Mouse (Mus musculus) heart, embryonic 10.5 days (tissue): ENCODE data around the gene Ccar1. TPM values are rescaled to one million over a fixed set of nuclear protein-coding genes. Genes with fewer than 3 reads are reported as not detected.

ENCODE experiments used
- DNase-seq: peaks from one replicate; pipeline ENCODE4 v3.0.0-alpha.2; 2017; ENCODE audit warnings: low spot score
- H3K27ac ChIP-seq: fragments of 300-500 bp; sonication (generic); 2 replicates; pipeline ENCODE4 v1.5.1; 2016; ENCODE audit warnings: mild to moderate bottlenecking
- H3K27me3 ChIP-seq: fragments of 300-500 bp; sonication (generic); 2 replicates; pipeline ENCODE4 v1.6.1; 2016; ENCODE audit warnings: mild to moderate bottlenecking; ENCODE audit not compliant: poor library complexity, insufficient read depth, severe bottlenecking
- H3K36me3 ChIP-seq: fragments of 300-500 bp; sonication (generic); 2 replicates; pipeline ENCODE4 v1.6.1; 2016; ENCODE audit warnings: mild to moderate bottlenecking, moderate library complexity
- H3K4me1 ChIP-seq: fragments of 300-500 bp; sonication (generic); 2 replicates; pipeline ENCODE4 v1.6.1; 2016; ENCODE audit warnings: mild to moderate bottlenecking
- H3K4me3 ChIP-seq: fragments of 300-500 bp; sonication (generic); 2 replicates; pipeline ENCODE4 v1.5.1; 2016; ENCODE audit warnings: mild to moderate bottlenecking, moderate library complexity
- H3K9me3 ChIP-seq: fragments of 300-500 bp; sonication (generic); 2 replicates; pipeline ENCODE4 v1.6.1; 2016; ENCODE audit warnings: mild to moderate bottlenecking, moderate library complexity
- WGBS: fragments of 180-500 bp; shearing (Covaris S2); methylation state at CpG from one replicate; pipeline ENCODE4 v1.1.7; 2016; 5-methylcytosine and 5-hydroxymethylcytosine counted together
- polyA plus RNA-seq: library from polyadenylated mRNA; unstranded; fragments of >200 nt; fragmentation: Nextera tagmentation; extraction: Ambion mirVana; gene quantifications from 2 replicates; pipeline ENCODE4 v1.2.1, GENCODE M21; 2016

Ccar1 gene
- 106 and 127 TPM in 2 replicates for polyA plus RNA-seq

DNA sequence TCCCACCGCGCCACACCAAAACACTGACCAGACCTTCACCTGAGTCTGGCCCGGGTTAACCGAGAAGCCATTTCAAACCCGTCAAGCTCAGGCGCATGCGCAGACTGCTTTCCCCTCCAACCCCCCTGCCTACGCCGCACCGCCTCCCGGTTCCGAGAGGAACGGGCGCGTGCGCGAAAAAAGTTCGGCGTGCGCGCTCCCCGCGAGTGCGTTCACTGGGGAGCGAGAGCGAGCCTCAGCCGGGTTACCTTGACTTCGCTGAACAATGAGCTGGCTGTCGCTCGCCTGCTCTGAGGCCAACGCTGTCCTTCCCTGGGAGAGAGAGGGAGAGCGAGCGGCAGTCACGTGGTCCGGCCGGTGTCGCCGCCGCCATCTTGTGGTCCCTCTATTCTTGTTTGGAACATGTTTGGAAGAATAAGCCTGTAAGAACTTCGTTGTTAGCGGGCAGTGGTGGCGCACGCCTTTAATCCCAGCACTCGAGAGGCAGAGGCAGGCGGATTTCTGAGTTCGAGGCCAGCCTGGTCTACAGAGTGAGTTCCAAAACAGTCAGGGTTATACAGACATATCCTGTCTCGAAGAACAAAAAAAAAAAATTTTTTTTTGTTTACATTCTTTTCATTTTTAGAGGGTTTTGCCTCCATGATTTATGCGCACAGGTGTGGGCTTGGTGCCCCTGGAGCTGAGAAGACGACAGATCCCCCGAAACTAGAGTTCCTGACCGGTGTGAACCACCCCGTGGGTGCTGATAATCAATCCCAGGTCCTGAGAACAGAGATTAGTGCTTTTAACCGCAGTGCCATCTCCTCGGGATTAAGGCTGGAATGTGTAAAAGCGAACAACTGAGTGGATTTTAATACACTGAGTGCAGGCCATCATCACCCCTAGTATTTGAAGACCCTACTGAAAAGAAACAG, at the start of gene Ccar1:
Ccar1 (minus strand) TSS at position 110 of the 914 bp plus-strand sequence.
- 2% methylated on average over 55 of the region's 55 CpGs for WGBS
- no peaks in the 10 kb centered on the region for H3K9me3 ChIP-seq

DNA sequence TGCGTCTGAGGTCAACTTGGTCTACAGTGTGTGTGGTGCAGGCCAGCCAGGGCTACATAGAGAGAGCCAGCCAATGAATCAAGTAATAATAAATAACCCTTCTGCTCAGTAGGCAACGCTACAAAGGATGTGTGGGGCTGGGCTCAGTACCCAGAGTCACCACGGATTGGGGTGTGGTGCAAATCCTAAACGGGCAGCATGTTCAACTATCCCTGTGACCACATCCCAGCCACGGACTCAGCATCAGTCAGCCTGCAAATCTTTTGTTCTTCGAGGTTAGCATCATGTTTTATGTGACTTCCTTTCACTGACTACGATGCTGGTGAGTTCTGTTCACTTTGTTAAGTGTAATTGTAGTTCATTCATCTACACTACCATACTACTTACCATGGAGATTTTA, 48.6 kb upstream of the Ccar1 start:
- no peak overlapping the region for H3K27ac ChIP-seq
- H3K36me3 ChIP-seq: peaks cover 36% of the 10 kb centered on the region
- H3K27me3 ChIP-seq: no peaks in the 10 kb centered on the region
- no peak overlapping the region for H3K4me3 ChIP-seq
- H3K9me3 ChIP-seq: no peaks in the 10 kb centered on the region
- H3K4me1 ChIP-seq: peaks cover 18% of the 10 kb centered on the region; the same call in 1 of the 2 replicates
- WGBS: 89% methylated on average over 7 of the region's 7 CpGs
- no peak for DNase-seq

More for the DNA sequence above, at the start of gene Ccar1:
- Histone ChIP-seq H3K36me3 (peaks cover 33% of the 10 kb centered on the region), H3K4me1 (peaks cover 6% of the 10 kb centered on the region; the same call in 1 of the 2 replicates), H3K27ac (peak within 1 kb of the TSS; percentile 98), H3K27me3 (no peaks in the 10 kb centered on the region), H3K4me3 (peak within 1 kb of the TSS; percentile 97)
- peak; percentile 98 for DNase-seq

DNA sequence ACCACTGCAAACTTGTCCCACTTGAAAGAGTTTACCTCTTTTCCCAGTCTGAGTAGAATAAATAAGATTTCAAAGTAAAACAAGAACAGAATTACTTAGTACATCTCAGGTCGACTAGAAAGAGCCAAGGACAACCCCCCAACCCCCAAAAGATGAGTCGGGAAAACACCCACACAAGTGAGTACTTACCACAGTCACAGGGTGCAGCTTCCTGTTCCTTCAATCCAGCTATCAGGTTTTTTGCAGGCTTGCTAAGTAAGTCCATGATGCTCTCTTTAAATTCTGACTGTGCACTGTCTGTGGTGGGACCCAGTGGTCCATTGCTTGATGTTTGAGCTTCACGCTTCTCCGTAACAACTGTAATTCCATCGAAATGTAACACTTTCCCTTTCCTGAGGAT, 45.9 kb upstream of the Ccar1 start:
- WGBS: 85% methylated on average over 5 of the region's 5 CpGs
- no peak for DNase-seq
- H3K36me3 ChIP-seq: peaks cover 48% of the 10 kb centered on the region

DNA sequence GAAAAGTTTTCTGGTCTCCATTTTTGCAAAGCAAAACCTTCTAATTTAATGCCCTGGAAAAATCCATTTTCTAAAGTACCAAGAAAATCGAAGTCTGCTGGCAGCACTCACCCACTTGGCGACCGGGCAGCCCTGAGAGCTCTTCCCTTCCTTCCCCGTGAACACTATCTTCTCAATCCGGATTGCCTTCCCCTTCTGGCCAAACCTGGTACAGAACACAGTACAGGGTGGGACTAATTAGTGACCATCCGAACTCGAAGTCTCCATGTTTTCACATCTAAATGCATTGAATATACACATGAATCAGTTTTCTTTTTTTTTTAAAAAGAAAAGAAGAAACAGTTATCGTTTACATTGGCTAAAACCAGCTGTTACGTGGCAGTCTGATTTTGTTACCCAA, 40.7 kb upstream of the Ccar1 start:
- 82% methylated on average over 9 of the region's 9 CpGs for WGBS
- H3K36me3 ChIP-seq: peaks cover 52% of the 10 kb centered on the region
- H3K27ac ChIP-seq: no peak overlapping the region
- H3K4me3 ChIP-seq: no peak overlapping the region
- DNase-seq: no peak
- H3K4me1 ChIP-seq: no peaks in the 10 kb centered on the region
- no peaks in the 10 kb centered on the region for H3K9me3 ChIP-seq
- no peaks in the 10 kb centered on the region for H3K27me3 ChIP-seq

More for the DNA sequence above, 45.9 kb upstream of the Ccar1 start:
- H3K4me3 ChIP-seq: no peak overlapping the region
- H3K9me3 ChIP-seq: no peaks in the 10 kb centered on the region
- peaks cover 3% of the 10 kb centered on the region; the same call in 1 of the 2 replicates for H3K4me1 ChIP-seq
- H3K27ac ChIP-seq: no peak overlapping the region
- H3K27me3 ChIP-seq: no peaks in the 10 kb centered on the region

DNA sequence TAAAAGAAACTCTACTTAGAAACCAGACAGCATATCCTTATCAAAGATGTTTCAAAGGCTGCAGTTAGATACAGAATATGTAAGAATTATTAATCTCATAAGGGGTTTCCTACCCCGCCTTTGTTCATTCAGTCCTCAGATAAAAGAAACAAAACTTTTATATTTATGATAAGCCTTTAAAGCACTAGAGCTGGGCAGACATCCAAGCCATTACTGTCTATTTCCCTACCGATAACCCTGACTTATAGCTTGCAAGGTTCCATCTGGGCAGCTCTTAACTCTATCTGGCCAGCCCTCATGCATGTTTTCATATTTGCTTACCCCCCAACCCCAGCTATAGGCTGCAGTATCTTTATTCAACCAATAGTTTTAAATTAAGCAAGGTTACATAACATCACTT, 39.5 kb upstream of the Ccar1 start:
- DNase-seq: no peak
- H3K9me3 ChIP-seq: no peaks in the 10 kb centered on the region
- 83% methylated on average over 2 of the region's 2 CpGs for WGBS
- H3K4me3 ChIP-seq: no peak overlapping the region
- no peaks in the 10 kb centered on the region for H3K4me1 ChIP-seq
- no peaks in the 10 kb centered on the region for H3K27me3 ChIP-seq
- H3K36me3 ChIP-seq: peaks cover 48% of the 10 kb centered on the region; the same call in 1 of the 2 replicates
- no peak overlapping the region for H3K27ac ChIP-seq

DNA sequence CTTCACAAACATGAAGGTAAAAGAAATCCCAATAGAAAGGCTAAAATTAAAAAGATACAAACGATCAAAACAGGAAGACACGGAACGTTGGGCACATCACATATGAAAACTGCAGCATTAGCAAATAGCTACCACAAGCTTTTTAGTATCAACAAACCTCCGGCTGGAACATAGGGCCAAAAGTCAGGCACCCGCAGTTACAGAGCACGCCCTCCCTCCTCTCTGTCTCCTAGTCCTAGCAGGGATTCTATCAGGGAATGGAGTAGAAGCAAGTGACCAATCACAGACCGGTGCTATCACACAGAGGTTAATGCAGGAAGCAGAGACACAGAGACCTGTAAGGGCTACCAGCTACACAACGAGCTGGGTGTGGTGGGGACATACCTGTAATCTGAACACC, 32.4 kb upstream of the Ccar1 start:
- no peak for DNase-seq
- Histone ChIP-seq H3K27me3 (no peaks in the 10 kb centered on the region), H3K4me3 (no peak overlapping the region), H3K9me3 (no peaks in the 10 kb centered on the region), H3K4me1 (no peaks in the 10 kb centered on the region), H3K36me3 (peaks cover 39% of the 10 kb centered on the region), H3K27ac (no peak overlapping the region)
- WGBS: 85% methylated on average over 8 of the region's 8 CpGs

DNA sequence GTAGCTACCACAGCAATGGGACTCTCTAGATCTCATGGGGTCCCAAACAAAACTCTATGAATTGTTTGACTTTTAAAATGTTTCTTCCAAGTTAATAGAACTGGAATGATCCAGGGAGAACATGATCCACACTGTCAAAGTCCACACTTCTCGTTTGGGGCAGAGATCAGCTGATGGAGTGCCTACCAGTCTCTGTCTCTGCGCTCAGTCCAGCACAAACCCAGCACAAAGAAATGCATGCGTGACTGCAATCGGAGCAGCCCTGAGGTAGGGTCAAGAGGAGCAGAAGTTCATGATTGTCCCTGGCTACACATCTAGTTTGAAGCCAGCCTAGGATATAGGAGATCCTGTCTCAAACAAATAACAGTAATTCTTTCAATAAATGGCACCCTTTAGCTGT, 31.3 kb upstream of the Ccar1 start:
- peaks cover 46% of the 10 kb centered on the region for H3K36me3 ChIP-seq
- H3K27ac ChIP-seq: no peak overlapping the region
- no peak overlapping the region for H3K4me3 ChIP-seq
- 85% methylated on average over 4 of the region's 4 CpGs for WGBS
- no peaks in the 10 kb centered on the region for H3K27me3 ChIP-seq
- H3K9me3 ChIP-seq: no peaks in the 10 kb centered on the region
- H3K4me1 ChIP-seq: no peaks in the 10 kb centered on the region
- no peak for DNase-seq

DNA sequence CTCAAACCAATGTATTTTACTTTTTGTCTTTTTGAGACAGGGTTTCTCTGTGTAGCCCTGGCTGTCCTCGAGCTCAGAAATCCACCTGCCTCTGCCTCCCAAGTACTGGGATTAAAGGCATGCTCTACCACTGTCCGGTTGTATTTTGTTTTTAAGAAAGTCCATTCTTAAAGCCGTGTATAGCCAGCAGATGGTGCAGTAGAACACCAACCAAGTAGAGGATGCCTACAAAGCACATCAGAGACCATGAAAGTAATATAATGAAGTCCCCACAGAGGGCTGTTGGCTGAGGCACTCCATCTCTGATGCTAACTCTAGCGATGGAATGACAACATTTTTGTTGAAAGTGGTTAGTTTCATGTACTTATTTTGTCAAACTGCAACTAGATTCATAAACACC, 17.9 kb upstream of the Ccar1 start:
- Histone ChIP-seq H3K4me3 (no peak overlapping the region), H3K9me3 (no peaks in the 10 kb centered on the region), H3K36me3 (peaks cover 31% of the 10 kb centered on the region), H3K4me1 (no peaks in the 10 kb centered on the region), H3K27me3 (no peaks in the 10 kb centered on the region), H3K27ac (no peak overlapping the region)
- WGBS: 74% methylated on average over 4 of the region's 4 CpGs
- DNase-seq: no peak

DNA sequence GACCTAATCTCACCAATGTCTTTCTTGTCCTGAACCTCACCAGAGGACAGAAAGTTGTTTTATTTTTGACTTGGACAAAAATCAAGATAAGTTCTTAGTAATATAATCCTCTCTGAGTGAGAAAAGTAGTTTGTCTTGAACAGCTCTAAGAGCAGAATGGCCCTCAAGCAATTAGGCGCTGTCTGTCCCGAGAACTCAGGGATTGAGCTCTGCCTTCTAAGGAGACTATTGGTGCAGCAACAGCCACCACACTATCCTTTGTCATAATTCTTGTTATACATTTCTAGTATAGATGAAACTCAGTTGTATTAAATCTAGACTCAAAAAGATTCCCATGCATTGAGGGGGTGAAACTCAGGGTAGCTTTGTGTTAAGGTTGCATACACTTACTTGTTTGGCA, 16.7 kb upstream of the Ccar1 start:
- 93% methylated on average over 2 of the region's 2 CpGs for WGBS
- no peak for DNase-seq
- no peak overlapping the region for H3K4me3 ChIP-seq
- no peaks in the 10 kb centered on the region for H3K27me3 ChIP-seq
- H3K9me3 ChIP-seq: no peaks in the 10 kb centered on the region
- H3K27ac ChIP-seq: no peak overlapping the region
- peaks cover 23% of the 10 kb centered on the region for H3K36me3 ChIP-seq
- H3K4me1 ChIP-seq: no peaks in the 10 kb centered on the region

DNA sequence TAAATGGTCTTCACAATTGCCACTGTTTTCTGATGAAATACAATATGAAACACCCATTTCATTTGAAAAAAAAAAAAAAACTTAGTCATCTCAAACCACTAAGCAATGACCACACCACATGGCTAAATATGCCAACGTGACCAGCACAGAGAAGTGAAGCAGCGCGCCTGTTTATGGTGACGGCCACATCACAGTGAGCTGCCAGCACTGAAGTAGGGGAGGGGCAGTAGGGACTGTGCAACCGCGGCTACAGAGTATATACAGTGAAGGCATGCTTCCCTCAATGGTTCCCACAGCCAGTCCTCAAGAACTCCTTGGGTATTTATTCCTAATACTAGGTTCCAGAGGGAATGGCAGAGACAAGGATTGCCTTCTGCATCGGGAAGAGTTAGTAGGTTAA, 16.2 kb upstream of the Ccar1 start:
- no peaks in the 10 kb centered on the region for H3K4me1 ChIP-seq
- H3K27ac ChIP-seq: no peak overlapping the region
- DNase-seq: no peak
- H3K9me3 ChIP-seq: no peaks in the 10 kb centered on the region
- 88% methylated on average over 7 of the region's 7 CpGs for WGBS
- no peaks in the 10 kb centered on the region for H3K27me3 ChIP-seq
- H3K4me3 ChIP-seq: no peak overlapping the region
- peaks cover 19% of the 10 kb centered on the region for H3K36me3 ChIP-seq

DNA sequence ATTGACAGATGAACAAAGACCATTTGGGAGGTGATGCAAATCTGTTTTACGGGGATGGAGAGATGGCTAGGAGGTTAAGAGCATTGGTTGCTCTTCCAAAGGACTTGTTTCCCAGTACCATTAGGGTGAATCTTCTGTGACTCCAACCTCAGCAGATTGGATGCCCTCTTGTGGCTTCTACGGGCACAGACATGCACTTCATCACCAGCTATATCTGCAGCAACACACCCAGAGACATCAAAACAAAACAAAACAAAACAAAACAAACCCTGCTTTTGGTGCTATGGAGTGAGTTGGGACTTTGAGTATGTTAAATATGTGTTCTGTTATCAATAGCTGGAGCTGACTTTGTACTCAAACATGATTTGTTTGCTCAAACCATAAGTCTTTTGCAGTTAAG, 12.0 kb upstream of the Ccar1 start:
- H3K36me3 ChIP-seq: peaks cover 5% of the 10 kb centered on the region; the same call in 1 of the 2 replicates
- no peaks in the 10 kb centered on the region for H3K27me3 ChIP-seq
- H3K27ac ChIP-seq: no peak overlapping the region
- no peaks in the 10 kb centered on the region for H3K4me1 ChIP-seq
- WGBS: 82% methylated on average over 2 of the region's 2 CpGs
- H3K4me3 ChIP-seq: no peak overlapping the region
- no peak for DNase-seq
- H3K9me3 ChIP-seq: no peaks in the 10 kb centered on the region

DNA sequence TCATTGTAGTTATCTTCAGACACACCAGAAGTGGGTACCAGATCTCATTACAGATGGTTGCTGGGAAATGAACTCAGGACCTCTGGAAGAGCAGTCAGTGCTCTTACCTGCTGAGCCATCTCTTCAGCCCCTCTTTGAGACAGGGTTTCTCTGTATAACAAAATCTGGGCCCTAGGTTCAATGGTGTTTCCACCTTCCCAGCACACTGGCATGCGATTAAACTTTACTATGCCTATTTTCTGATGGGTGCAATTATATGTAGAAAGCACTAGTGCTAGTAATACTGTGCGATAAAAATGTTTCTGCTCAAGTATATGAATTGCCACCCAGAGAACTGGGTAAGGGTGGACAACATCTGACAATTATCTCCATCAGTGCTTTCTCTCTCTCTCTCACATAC, 11.2 kb upstream of the Ccar1 start:
- WGBS: 92% methylated on average over 2 of the region's 2 CpGs
- H3K4me1 ChIP-seq: no peaks in the 10 kb centered on the region
- H3K9me3 ChIP-seq: no peaks in the 10 kb centered on the region
- peaks cover 5% of the 10 kb centered on the region; the same call in 1 of the 2 replicates for H3K36me3 ChIP-seq
- no peaks in the 10 kb centered on the region for H3K27me3 ChIP-seq
- H3K4me3 ChIP-seq: no peak overlapping the region
- H3K27ac ChIP-seq: no peak overlapping the region
- no peak for DNase-seq

DNA sequence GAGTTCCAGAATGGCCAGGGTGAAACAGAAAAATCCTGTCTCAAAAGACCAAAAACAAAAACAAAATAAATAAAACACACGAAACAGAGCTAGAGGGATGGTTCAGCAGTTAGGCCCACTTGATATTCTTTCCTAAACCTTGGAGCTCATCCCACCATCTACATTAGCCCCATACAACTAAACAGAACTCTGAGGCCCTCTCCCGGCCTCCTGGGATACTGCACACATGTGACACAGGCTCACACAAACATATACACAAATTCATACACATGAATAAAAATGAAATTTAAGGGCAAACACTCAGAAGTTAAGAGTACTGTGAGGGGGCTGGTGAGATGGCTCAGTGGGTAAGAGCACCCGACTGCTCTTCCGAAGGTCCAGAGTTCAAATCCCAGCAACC, 2.1 kb upstream of the Ccar1 start:
- peaks cover 15% of the 10 kb centered on the region for H3K36me3 ChIP-seq
- 95% methylated on average over 4 of the region's 4 CpGs for WGBS
- H3K27me3 ChIP-seq: no peaks in the 10 kb centered on the region
- H3K27ac ChIP-seq: no peak overlapping the region
- no peaks in the 10 kb centered on the region for H3K9me3 ChIP-seq
- no peak for DNase-seq
- H3K4me3 ChIP-seq: no peak overlapping the region
- peaks cover 6% of the 10 kb centered on the region; the same call in 1 of the 2 replicates for H3K4me1 ChIP-seq
